Comparison of ENCODE assay signal across 8 mouse cellular contexts in genomic region chr5:97697581-97698134, GRCm38 (mm10).
DNase-seq lines count a peak whose midpoint lies in the region.

No protein-coding gene starts in this region.

- peak; percentile 9 for DNase-seq in layer of hippocampus, adult 11-12 months (ENCODE audit: low spot score)
- no peak for DNase-seq in layer of hippocampus, adult 9-10 months (ENCODE audit: low spot score)
- DNase-seq in adrenal gland, postnatal 25 days: peak; percentile 37
- peak; percentile 48 to 76 for DNase-seq in cerebellum, postnatal 4 days (ENCODE audit: low spot score in 2 of 2)
- peak; percentile 17 for DNase-seq in kidney, postnatal 10 days
- DNase-seq in urinary bladder, postnatal 36 days (ENCODE audit: low spot score in 2 of 2): peak; percentile 2 to 68
- DNase-seq in thymus, postnatal 4 days: no peak
- DNase-seq in left cerebral cortex, postnatal 25 days (ENCODE audit: low spot score in 2 of 2): no peak

- intact Hi-C loops in left cerebral cortex, postnatal 25 days (cut with DNase I): no loop called here

Comparison
In these comparisons a context has a peak if more than half of its experiments do, and no peak if none do; other contexts are left out.
1. DNase-seq: peak in layer of hippocampus, adult 11-12 months (single experiment), adrenal gland, postnatal 25 days (single experiment), cerebellum, postnatal 4 days (2 of 2), kidney, postnatal 10 days (single experiment) and urinary bladder, postnatal 36 days (2 of 2); none in layer of hippocampus, adult 9-10 months (single experiment), thymus, postnatal 4 days (single experiment) and left cerebral cortex, postnatal 25 days (0 of 2).